Mouse (Mus musculus) mesoderm, embryonic 11.5 days (tissue): ENCODE data around the gene Lhfpl2.
A peak's percentile ranks its signal among the peaks of the same experiment; 100 is the strongest.

Experiments used
- DNase-seq: peaks from one replicate; pipeline ENCODE4 v3.0.0-alpha.2; 2012; ENCODE audit warnings: low read depth, low spot score

The Lhfpl2 gene

DNA sequence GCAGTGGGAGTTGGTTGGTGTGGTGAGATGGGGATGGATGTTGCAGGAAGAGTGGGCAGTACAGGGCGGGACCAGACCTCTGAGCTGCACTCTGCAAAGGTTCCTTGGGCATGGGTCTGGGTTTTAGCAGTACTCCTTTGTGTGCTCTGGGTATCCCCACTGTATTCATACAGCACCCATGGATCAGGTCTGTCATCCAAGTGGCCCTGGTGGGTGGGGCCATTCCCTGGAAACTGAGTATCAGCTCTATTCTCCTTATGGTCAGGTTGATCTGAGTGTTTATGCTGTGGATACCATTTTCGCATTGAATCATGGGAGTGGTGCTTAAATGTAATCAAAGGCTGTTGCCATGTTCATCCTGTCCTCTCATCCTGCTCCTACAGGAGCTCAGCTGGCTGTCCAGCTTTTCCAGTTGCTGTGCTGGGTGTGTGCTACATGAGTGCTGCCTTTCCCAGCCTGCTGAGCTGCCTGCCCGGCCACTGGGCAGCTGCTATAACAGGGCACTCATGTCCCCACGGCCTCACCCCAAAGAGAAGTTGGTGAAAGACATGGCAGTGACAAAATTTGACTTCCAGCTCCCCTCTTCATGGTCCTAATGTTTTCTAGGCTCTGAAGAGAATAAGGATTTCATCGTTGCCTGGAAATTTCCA is 9.2 kb downstream of the Lhfpl2 start:
- no peak for DNase-seq

DNA sequence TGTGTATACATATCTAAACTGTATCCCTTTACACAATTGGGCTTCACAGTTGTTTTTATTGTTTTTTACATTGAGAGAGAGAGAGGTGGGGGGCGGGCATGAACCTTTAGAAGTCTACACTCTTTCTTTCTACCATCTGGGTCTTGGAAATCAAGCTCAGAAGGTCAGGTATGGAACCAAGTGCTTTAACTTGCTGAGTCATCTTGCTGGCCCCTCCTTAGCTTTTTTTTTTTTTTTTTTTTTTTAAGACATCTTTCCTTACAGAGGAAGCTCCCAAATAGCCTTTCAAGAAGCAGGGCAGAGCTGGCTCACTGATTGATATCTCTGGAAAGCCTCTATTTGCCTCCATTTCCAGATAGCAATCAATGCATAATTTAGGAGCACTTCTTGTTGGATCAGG is 10.7 kb downstream of the Lhfpl2 start:
- DNase-seq, result no peak

DNA sequence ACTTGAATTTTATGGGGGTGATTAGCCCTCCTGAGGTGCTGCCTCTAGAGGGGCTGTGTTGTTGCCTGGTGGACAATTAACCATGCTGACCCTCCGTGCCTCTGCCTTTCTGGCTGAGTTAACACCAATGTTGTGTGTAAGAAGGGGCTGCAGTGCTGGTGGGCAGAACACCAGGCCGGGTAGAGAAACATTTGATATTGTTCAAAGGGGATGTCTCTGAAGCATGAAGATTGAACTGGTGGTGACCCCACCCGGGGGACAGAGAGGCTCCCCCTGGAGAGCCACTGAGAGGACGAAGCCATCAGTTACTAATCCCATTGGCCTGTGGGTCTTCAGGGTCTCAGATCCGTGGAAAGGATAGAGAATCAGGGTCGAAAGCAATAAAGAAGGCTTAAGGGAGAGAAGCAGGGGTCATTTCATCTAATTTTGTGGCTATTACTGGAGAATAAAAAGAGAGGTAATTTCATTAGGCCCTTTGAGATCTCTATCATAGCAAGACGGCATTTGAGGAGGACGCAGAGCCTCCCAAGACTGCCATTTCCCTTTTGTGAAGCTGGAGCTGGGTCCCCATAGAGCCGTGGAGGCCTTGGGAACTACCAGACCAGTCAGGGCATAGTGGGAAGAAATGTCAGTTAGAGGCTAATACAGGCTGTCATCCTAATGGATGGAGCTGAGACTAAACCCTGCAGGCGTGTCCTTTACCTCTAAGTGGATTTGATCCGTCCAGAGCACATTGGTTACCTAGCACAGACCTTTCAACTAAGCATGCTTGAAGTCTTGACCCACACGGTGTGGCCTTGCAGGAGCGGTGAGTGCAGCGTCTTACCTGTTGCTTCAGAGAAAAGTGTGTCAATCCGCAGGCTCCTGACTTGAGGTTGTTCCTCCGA is 12.1 kb downstream of the Lhfpl2 start:
- peak; percentile 66 for DNase-seq

DNA sequence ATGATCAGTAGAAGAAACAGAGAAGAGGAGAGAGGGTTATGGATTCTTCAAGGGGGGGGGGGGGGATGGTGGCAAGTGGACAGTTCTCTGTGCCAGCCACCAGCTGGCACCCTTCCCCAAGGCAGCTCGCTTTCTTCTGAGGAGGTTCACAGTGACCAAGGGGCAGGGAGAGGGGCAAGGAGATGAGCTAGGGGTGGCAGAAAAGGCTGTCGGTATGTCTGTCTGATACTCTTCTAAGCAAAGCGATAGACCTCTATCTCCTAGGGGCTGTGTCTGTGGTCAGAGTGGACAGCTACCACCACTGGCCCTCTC is 12.7 kb downstream of the Lhfpl2 start:
- no peak for DNase-seq

DNA sequence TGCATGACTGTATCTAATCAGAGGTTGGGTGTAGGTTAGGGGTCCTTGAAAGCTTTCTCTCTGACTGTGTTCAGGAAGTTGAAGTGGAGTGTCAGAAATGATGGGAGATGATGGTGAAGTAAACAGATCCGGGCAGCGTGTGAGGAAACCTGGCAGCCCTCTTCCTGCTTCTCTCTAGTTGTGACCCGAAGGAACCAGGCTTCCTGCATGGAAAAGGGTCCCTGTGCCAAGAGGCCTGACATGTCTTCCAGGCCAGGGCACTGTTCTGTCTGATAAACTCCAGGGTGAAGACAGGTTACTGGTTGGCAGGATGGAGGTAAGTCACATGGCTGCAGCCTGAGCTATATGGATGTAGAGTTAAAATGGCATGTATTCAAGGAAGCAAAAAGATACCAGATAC is 13.3 kb downstream of the Lhfpl2 start:
- no peak for DNase-seq

DNA sequence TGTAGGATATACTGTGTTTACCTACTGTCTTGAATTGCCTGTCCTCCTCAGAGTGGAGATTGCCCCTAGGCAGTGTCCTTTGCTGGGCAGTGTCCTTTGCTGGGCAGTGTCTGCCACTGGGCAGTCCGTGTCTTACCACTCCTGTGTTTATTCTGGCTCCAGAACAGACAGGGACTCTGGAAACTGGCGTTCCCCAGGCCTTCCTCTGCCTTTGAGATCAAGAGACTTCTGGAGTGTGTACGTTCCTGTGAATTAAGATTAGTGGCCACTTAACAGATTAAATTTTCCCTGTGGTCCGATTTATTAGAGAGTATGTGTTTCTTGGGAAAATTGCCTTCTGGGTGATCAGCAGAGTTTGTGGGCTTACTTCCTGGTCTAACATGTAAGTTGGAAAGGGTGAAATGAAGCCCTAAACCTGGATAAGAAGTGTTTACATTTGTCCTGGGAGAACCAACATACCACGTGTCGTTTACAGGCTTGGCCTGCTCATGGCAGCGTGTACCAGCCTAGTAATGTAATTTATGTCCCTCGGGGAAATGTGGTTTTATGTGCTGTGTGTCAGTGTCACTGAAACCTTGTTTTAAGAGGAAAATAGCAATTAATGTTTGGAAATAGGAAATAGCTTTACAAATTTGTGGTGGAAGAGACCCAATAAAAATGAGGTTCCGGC is 15.6 kb downstream of the Lhfpl2 start:
- DNase-seq, result no peak

DNA sequence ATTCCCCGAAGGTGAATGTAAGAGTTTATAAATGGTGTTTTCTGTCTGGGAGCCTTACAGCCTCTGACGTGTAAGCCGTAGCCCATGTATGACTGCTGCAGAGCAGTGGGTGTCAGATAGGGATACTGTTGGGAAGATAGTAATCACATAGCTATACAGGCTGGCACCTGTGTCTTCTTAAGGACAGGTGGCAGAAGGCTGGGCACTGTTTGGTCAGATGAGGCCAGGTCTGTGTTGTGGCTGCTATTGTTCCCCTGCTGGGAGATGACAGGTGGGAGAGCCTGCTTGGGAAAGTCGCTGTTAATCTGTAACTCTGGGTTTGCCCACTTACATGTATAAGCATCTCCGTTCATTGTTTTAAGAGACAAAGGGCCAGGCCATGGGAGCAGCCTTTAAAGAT is 16.1 kb downstream of the Lhfpl2 start:
- no peak for DNase-seq

DNA sequence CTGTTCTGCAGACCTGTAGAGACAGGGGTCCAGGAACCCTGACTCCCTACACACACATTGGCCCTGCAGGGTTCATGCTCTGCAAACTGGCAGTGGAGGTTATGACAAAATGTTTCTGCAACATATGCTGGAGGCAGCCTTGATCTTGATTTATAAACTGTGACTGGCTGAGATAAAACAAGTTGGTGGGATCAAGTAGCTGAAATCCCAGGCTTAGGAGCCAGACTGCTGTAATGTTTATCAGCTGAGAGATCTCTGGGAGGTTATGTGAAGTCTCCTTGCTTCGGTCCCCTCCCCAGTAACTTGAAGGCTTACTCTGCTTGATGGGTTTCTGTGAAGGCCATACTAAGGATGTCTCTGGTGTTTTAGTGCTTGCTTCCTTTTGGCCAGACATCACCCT is 17.6 kb downstream of the Lhfpl2 start:
- no peak for DNase-seq

DNA sequence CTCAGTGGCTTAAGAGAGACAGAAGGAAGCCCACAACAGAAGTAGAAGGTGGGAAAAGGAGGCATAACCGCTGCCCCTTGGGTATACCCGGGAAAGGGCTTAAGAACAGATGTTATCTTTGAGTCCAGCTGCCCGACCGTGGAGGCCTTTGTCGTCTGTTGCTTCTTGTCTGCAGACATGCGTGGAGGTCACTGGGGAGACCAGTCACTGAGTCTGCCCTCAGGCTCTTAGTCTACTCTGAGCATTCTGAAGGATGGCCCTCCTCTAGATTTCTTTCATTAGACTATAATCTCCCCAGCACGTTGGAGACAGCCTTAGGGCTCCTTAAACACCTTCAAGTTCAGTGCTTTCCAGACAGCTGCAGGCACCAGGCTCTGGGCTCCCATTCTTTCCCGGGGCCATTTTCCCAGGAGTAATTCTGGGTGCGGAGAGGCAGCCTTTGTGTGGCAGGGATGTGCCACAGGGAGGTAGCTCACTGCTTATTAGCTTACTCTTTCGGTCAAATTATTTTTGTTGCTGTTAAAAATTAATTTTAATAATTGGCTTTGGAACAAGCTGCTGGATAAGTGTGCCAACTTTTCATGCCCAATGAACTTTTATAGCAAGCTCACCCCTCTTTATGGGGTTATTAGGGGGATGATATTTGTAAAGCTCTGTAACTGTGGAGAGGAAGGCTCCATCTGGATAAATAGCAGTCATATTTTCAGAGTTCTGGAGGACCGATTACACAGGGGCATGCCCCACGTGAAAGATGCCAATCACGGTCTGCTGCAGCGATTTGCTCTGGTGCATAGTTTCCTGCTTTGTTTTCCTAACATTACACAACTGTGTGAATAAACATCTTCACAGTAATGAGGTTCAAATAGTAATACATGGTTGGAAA is 19.8 kb downstream of the Lhfpl2 start:
- DNase-seq, result no peak

DNA sequence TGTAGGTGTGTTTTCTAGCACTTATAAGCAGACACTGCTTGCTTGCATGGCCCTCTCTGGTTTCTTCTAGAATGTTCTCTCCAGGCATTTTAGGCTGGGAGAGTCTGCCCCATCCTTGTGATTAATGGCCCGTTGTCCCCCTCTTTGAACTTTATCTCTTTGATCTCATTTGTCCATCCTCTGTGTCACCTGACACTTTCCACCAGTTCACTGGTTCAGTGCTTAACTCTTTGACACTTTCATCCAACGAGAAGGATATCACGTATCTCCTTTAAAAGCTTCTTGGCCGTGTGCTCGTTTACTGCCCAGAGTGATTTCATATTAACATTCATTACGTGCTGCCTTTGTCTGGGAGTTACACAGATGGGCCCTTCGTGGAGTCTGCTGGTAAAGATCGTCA is 25.6 kb downstream of the Lhfpl2 start:
- no peak for DNase-seq

DNA sequence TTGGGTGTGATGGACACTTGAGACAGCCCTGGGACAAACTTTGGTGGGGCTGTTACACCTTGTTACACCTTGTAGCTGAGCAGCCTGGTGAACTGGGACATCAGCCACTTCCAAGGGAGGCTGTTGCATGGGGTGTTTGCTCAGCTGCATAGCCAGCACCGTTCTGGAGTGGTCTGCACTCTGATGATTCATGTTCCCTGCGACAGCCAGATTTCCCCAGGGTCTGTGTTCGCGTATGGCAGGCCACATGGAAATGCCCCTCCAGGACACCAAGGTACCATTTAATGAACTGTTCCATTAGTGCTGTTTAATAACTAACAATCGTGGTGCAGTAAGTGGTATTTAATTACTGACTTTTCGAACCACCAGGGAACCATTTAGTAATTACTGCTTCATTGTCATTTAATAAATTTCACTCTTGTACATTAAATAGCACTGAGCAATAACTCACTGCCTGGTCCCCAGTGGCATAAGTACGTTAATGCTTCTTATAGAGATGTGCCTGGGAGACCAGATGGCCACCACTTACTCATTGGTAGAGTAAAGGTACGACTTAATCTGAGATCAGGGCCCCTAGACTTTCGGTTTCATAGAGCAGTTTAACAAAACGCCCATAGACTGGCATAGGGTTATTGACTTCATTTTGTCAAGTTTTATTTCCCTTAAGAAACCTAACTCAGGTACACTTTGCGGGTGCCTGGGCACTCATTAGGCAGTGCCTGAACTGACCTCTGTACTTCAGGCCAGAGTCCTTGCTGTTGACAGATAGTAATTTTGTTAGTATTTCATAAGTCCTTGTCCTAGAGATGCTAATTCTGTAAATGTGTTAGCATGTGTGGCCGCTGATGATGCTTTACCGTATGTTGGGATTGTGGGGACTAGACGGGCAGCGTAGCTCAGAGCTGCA is 26.9 kb downstream of the Lhfpl2 start:
- DNase-seq, result peak; percentile 77

DNA sequence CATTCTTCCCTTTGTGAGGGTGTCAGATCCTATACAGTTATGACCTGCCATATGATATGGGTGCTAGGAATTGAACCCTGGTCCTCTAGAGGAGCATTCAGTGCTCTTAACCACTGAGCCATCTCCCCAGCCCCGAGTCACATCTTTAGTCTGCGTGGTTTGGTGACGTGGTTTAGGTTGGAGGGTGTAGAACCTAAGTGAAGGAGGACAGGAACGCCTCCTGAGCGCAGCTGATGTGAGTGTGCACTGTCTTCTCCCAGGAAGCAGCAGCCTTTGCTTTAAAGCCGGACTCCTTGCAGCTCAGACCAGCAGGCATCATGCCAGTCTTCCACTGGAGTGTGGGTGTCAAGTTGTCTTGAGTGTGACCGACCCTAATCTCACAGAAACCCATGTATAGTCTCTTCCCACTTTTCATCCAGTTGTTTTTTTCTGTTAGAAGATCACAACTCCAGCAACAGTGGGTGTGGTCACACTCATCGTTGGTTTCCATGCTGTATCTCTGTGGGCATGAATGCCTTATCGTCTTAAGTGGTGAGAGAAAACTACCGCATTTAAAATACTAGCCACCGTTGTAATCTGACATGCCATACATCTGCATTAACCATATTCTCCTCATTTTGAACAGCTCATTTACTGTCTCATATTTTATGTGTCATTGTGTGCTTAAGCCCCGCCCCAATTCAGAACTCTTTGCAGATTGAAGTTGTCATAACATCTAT is 28.7 kb downstream of the Lhfpl2 start:
- DNase-seq, result no peak

DNA sequence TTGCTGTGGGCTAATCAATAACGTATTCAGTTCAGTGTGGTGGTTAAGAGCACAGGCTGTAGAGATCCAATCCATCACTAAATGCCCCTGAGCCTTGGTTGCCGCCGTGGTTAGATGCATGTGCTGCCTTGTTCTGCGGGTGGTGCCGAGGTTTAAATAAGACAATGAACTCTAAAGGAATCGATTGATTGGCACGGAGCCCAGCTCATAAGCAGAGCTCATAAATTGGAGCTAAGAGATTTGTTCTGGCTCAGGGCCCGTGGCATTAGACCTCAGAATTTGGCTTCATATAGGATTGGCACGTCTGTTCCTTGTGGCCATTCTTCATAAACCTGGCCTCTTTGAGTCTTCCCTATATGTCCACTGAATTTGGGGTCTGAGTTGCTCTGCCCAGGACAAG is 29.5 kb downstream of the Lhfpl2 start:
- DNase-seq, result no peak

DNA sequence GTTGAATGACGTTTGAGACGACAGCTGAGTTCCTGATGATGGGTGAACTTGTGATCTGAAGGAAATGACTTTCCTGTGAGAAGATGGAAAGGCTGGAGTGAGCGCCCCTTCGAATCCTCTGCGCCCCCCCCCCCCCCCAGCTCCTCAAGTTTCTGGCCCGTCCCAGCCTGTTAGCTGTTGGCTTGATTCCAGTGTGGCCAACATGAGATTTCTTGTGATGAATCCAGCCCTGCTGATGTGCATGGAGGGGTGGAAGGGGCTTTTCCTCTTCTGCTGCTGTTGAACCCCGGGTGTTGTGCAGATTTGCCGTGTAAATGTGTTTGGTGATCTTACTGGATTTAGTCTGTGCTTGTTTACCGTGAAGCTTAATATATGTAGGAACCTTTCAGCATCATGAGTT is 31.2 kb downstream of the Lhfpl2 start:
- no peak for DNase-seq

DNA sequence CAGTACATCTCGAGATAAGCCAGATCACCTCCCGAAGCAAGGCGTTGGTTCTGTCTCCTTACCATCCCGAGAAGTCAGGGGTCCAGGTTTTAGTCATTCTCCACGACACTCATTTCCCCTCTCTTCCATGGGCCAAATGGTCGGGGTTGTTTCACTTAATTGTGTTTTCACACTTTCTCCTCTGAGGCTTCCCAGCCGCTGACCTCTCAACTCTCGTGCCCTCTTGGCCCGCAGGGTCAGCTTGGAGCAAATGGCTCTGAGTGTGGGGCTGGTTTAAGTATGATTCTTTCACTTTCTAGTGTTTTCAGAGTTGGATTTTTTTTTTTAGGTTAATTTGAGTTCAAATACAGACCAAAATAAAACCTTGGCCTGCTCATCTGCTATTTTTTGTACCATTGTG is 31.7 kb downstream of the Lhfpl2 start:
- no peak for DNase-seq

DNA sequence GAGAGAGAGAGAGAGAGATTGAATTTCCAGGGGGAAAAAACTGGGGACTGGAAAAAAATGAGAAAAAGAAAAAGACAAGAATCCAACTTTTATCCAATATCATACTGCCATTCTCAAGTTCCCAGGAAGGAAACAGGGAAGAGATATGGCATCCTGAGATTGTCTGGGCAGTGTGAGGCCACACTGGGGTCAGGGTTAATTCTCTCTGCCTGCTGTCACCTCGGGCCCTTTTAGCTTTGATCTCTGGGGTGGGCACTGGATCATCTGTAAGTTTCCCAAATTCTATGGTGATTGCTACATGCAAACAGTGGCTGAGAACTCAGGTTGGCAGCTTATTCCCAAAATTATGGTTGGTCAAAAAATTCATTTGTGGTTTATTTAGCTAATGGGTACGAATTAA is 33.8 kb downstream of the Lhfpl2 start:
- no peak for DNase-seq

DNA sequence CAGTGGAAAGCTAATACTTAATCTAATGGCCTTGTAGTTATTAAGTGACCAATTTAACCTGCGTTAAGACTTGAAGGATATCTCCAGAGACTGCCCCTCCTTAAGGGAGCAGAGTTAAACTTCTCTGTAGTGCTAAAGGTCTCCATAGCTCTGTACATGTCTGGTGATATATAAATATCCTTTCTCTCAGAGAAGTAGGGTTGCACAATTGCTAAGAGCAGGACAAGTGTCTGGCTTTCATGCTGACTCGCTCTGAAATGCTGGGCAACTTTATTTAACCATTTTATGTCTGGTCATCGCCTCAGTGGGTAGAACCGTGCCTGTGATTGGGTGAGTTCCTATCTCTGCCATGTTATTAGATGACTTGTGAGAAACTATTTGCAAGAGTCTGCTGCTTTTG is 36.6 kb downstream of the Lhfpl2 start:
- no peak for DNase-seq

DNA sequence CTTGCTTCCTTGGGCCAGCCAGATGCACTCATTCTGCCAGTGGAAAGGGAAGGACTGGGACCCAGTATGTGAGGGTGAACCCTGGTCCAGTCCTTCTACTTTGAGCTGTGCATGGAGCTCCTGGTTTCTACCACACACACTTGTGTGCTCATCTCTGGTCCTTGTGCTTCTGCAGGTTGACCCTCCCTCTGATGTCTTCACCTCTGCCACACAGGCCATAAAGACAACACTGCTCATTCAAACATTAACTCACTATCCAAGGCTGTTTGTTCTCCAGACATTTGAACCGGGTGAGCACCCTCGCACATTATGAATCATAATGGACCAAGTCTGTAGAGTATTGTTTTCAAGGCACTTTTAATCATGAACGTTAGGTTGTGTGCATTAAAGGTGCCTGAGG is 37.0 kb downstream of the Lhfpl2 start:
- no peak for DNase-seq

DNA sequence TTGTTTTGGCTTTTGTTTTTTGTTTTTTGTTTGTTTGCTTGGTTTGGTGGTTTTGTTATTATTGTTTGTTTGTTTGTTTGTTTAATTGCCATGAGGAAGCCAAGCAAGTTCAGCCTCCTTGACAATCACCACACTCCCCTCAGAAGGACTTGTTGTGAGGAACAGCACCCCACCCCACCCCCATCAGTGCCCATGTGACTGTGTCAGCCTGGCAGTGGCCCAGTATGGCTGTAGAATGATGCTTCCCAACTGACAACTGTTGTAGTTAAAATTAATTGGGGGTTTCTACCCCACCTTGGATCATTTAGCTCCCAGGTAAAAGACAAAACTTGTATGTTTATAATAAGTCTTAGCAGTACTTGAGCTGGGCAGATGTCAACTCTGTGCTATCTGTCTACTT is 37.6 kb downstream of the Lhfpl2 start:
- DNase-seq, result no peak

DNA sequence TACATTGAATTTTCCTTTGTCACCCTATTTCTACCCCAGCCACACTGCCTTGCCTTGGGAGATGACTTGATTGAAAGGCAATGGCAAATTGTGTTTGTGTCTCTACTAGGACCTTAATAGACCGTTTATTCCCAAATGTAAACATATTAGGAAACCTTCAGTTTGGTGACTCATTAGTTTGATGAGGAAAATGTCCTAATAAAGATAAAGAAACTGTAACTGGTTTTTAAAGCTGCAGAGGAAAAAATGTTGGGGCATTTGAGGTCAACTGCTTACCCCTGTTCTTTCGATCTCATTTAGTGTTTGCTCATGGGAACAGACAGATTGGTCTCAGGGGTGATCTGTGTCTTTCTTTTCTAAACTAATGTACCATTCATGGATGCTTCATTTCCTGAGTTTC is 40.1 kb downstream of the Lhfpl2 start:
- DNase-seq, result no peak
